Mouse (Mus musculus) liver, embryonic 13.5 days (tissue): ENCODE measurements around the gene Bub1. TPM values are rescaled to one million over a fixed set of nuclear protein-coding genes. Genes with fewer than 3 reads are reported as not detected.

Experiments
- ATAC-seq: fragments of 200-750 bp; cut with Nextera tagmentation; 2 replicates; pipeline ENCODE4 v1.8.0; 2017; ENCODE audit warnings: low read depth, mild to moderate bottlenecking, moderate number of reproducible peaks, moderate library complexity
- DNase-seq: peaks from one replicate; pipeline ENCODE4 v3.0.0; 2022
- H3K27ac ChIP-seq: fragments of 300-500 bp; sonication (generic); 2 replicates; pipeline ENCODE4 v1.5.1; 2015; ENCODE audit warnings: moderate library complexity, mild to moderate bottlenecking, inconsistent platforms
- H3K27me3 ChIP-seq: fragments of 300-500 bp; sonication (generic); 2 replicates; pipeline ENCODE4 v1.6.1; 2015; ENCODE audit warnings: mild to moderate bottlenecking, inconsistent platforms
- H3K36me3 ChIP-seq: fragments of 300-500 bp; sonication (generic); 2 replicates; pipeline ENCODE4 v1.6.1; 2015; ENCODE audit warnings: mild to moderate bottlenecking, inconsistent platforms
- H3K4me1 ChIP-seq: fragments of 300-500 bp; sonication (generic); replicated peaks from 2 replicates; pipeline ENCODE4 v1.6.1; 2015; ENCODE audit warnings: inconsistent platforms
- H3K4me2 ChIP-seq: fragments of 300-500 bp; sonication (generic); 2 replicates; pipeline ENCODE4 v1.6.1; 2015; ENCODE audit warnings: inconsistent platforms, mild to moderate bottlenecking, moderate library complexity
- H3K4me3 ChIP-seq: fragments of 300-500 bp; sonication (generic); replicated peaks from 2 replicates; pipeline ENCODE4 v1.5.1; 2015; ENCODE audit warnings: mild to moderate bottlenecking, inconsistent platforms
- H3K9ac ChIP-seq: fragments of 300-500 bp; sonication (generic); 2 replicates; pipeline ENCODE4 v1.6.1; 2015; ENCODE audit warnings: mild to moderate bottlenecking, inconsistent platforms
- H3K9me3 ChIP-seq: fragments of 300-500 bp; sonication (generic); replicated peaks from 2 replicates; pipeline ENCODE4 v1.6.1; 2016; ENCODE audit warnings: inconsistent platforms
- WGBS: fragments of 180-500 bp; shearing (Covaris S2); methylation state at CpG from one replicate; pipeline ENCODE4 v1.1.7; 2015; ENCODE audit not compliant: insufficient replicate concordance; 5-methylcytosine and 5-hydroxymethylcytosine counted together
- polyA plus RNA-seq: library from polyadenylated mRNA; unstranded; fragments of >200 nt; fragmentation: Nextera tagmentation; extraction: Ambion mirVana; gene quantifications from 2 replicates; pipeline ENCODE4 v1.2.1, GENCODE M21; 2015

The Bub1 gene
- polyA plus RNA-seq, 1 experiment from 2014 or later: 35.4 TPM

- Histone ChIP-seq H3K27ac (no peak within 1 kb of the TSS), H3K36me3 (no peaks in the 10 kb centered on the region), H3K9ac (no peak within 1 kb of the TSS), H3K9me3 (no peaks in the 10 kb centered on the region), H3K4me2 (no peak within 1 kb of the TSS), H3K27me3 (peaks cover 69% of the 10 kb centered on the region), H3K4me3 (no peak within 1 kb of the TSS), H3K4me1 (no peaks in the 10 kb centered on the region)
- no peak for DNase-seq
- no peak for ATAC-seq
- whole genome bisulfite sequencing: 55% methylated on average over 7 of the region's 7 CpGs
Observed at GRCm38 (mm10) chr2:127838576-127838975, 6.9 kb upstream of the Bub1 start, which contains the start of gene Acoxl. Gene Acoxl, plus strand, starts transcription at chr2:127838876.

- Histone ChIP-seq H3K27ac (no peak overlapping the region), H3K4me1 (peaks cover 14% of the 10 kb centered on the region), H3K9me3 (no peaks in the 10 kb centered on the region), H3K36me3 (peaks cover 2% of the 10 kb centered on the region; the same call in 1 of the 2 replicates), H3K4me2 (no peak overlapping the region), H3K9ac (no peak overlapping the region), H3K4me3 (no peak overlapping the region), H3K27me3 (peaks cover 24% of the 10 kb centered on the region)
- peak; percentile 6 for DNase-seq
- 7% methylated on average over 2 of the region's 2 CpGs for WGBS
- no peak for ATAC-seq
Observed at GRCm38 (mm10) chr2:127832833-127833190, 1.1 kb upstream of the Bub1 start.

- DNase-seq (no peak), ATAC-seq (peak; percentile 4; the same call in 1 of the 2 replicates)
- Histone ChIP-seq H3K27me3 (peaks cover 19% of the 10 kb centered on the region), H3K36me3 (peaks cover 4% of the 10 kb centered on the region), H3K4me2 (peak overlapping the region; percentile 82), H3K9ac (peak overlapping the region; percentile 63), H3K4me3 (peak overlapping the region; percentile 84), H3K27ac (no peak overlapping the region), H3K4me1 (peaks cover 14% of the 10 kb centered on the region), H3K9me3 (no peaks in the 10 kb centered on the region)
- 30% methylated on average over 11 of the region's 11 CpGs for WGBS
Observed at GRCm38 (mm10) chr2:127832103-127832832, 603 bp upstream of the Bub1 start.

GRCm38 (mm10) chr2:127791919-127792603, 39.6 kb downstream of the Bub1 start, which contains the start of gene Mtln:
Gene Mtln, minus strand, starts transcription at chr2:127792488.
- WGBS: 2% methylated on average over 37 of the region's 37 CpGs
- H3K27me3 ChIP-seq: no peaks in the 10 kb centered on the region
- peak; percentile 81 for DNase-seq

GRCm38 (mm10) chr2:127789651-127790270, 41.9 kb downstream of the Bub1 start:
- Histone ChIP-seq H3K27ac (peak overlapping the region; percentile 70; the same call in 1 of the 2 replicates), H3K9me3 (no peaks in the 10 kb centered on the region), H3K4me1 (peaks cover 36% of the 10 kb centered on the region), H3K27me3 (no peaks in the 10 kb centered on the region), H3K36me3 (no peaks in the 10 kb centered on the region), H3K9ac (peak overlapping the region; percentile 77), H3K4me2 (peak overlapping the region; percentile 75), H3K4me3 (peak overlapping the region; percentile 78)
- no peak for DNase-seq
- no peak for ATAC-seq
- WGBS: 27% methylated on average over 9 of the region's 9 CpGs

More at GRCm38 (mm10) chr2:127791919-127792603, 39.6 kb downstream of the Bub1 start, which contains the start of gene Mtln:
- Histone ChIP-seq H3K4me2 (peak within 1 kb of the TSS; percentile 75), H3K4me1 (peaks cover 36% of the 10 kb centered on the region), H3K27ac (peak within 1 kb of the TSS; percentile 60), H3K36me3 (no peaks in the 10 kb centered on the region), H3K9me3 (no peaks in the 10 kb centered on the region), H3K9ac (peak within 1 kb of the TSS; percentile 80), H3K4me3 (peak within 1 kb of the TSS; percentile 75)
- peak; percentile 92 for ATAC-seq

GRCm38 (mm10) chr2:127789138-127789537, 42.5 kb downstream of the Bub1 start:
- Histone ChIP-seq H3K4me1 (peaks cover 36% of the 10 kb centered on the region), H3K4me3 (peak overlapping the region; percentile 78), H3K27ac (peak overlapping the region; percentile 70), H3K9ac (peak overlapping the region; percentile 77), H3K4me2 (peak overlapping the region; percentile 75), H3K36me3 (no peaks in the 10 kb centered on the region), H3K9me3 (no peaks in the 10 kb centered on the region), H3K27me3 (no peaks in the 10 kb centered on the region)
- WGBS: 3% methylated on average over 11 of the region's 11 CpGs
- DNase-seq: peak; percentile 13
- ATAC-seq: peak; percentile 51

GRCm38 (mm10) chr2:127788440-127789116, 43.1 kb downstream of the Bub1 start, which contains the start of gene Nphp1:
Gene Nphp1, minus strand, starts transcription at chr2:127788897.
- Histone ChIP-seq H3K4me2 (peak within 1 kb of the TSS; percentile 75), H3K9me3 (no peaks in the 10 kb centered on the region), H3K36me3 (no peaks in the 10 kb centered on the region), H3K4me1 (peaks cover 41% of the 10 kb centered on the region), H3K27me3 (no peaks in the 10 kb centered on the region), H3K4me3 (peak within 1 kb of the TSS; percentile 78), H3K27ac (peak within 1 kb of the TSS; percentile 70), H3K9ac (peak within 1 kb of the TSS; percentile 77)
- under 1% methylated on average over 40 of the region's 40 CpGs for WGBS
- DNase-seq (peak; percentile 78), ATAC-seq (peak; percentile 84)

- H3K9me3 ChIP-seq: no peaks in the 10 kb centered on the region
- H3K36me3 ChIP-seq: no peaks in the 10 kb centered on the region
- WGBS: 81% methylated on average over 5 of the region's 5 CpGs
- DNase-seq: no peak
- no peak overlapping the region for H3K27ac ChIP-seq
- no peak overlapping the region for H3K4me3 ChIP-seq
- no peak overlapping the region for H3K9ac ChIP-seq
- H3K4me1 ChIP-seq: peaks cover 43% of the 10 kb centered on the region
- H3K4me2 ChIP-seq: no peak overlapping the region
- H3K27me3 ChIP-seq: no peaks in the 10 kb centered on the region
- ATAC-seq: no peak
Observed at GRCm38 (mm10) chr2:127787226-127787625, 44.4 kb downstream of the Bub1 start.

- H3K27me3 ChIP-seq: no peaks in the 10 kb centered on the region
- H3K27ac ChIP-seq: no peak overlapping the region
- no peaks in the 10 kb centered on the region for H3K9me3 ChIP-seq
- no peak overlapping the region for H3K4me3 ChIP-seq
- WGBS: 84% methylated on average over 5 of the region's 5 CpGs
- no peak overlapping the region for H3K9ac ChIP-seq
- H3K36me3 ChIP-seq: no peaks in the 10 kb centered on the region
- peaks cover 15% of the 10 kb centered on the region for H3K4me1 ChIP-seq
- H3K4me2 ChIP-seq: no peak overlapping the region
- no peak for DNase-seq
- no peak for ATAC-seq
Observed at GRCm38 (mm10) chr2:127778451-127778850, 53.2 kb downstream of the Bub1 start.

GRCm38 (mm10) chr2:127775013-127775412, 56.7 kb downstream of the Bub1 start:
- H3K27ac ChIP-seq: no peak overlapping the region
- no peak overlapping the region for H3K4me2 ChIP-seq
- H3K9me3 ChIP-seq: no peaks in the 10 kb centered on the region
- DNase-seq (no peak), ATAC-seq (no peak)
- H3K4me3 ChIP-seq: no peak overlapping the region
- peaks cover 12% of the 10 kb centered on the region for H3K4me1 ChIP-seq
- H3K36me3 ChIP-seq: peaks cover 2% of the 10 kb centered on the region; the same call in 1 of the 2 replicates
- WGBS: 81% methylated on average over 3 of the region's 3 CpGs
- H3K9ac ChIP-seq: no peak overlapping the region
- no peaks in the 10 kb centered on the region for H3K27me3 ChIP-seq

- H3K27me3 ChIP-seq: no peaks in the 10 kb centered on the region
- H3K4me3 ChIP-seq: no peak overlapping the region
- H3K27ac ChIP-seq: peak overlapping the region; percentile 87
- ATAC-seq (no peak), DNase-seq (no peak)
- no peaks in the 10 kb centered on the region for H3K9me3 ChIP-seq
- peaks cover 4% of the 10 kb centered on the region; the same call in 1 of the 2 replicates for H3K36me3 ChIP-seq
- peaks cover 12% of the 10 kb centered on the region for H3K4me1 ChIP-seq
- no peak overlapping the region for H3K9ac ChIP-seq
- 32% methylated on average over 1 of the region's 1 CpGs for WGBS
- H3K4me2 ChIP-seq: peak overlapping the region; percentile 60
Observed at GRCm38 (mm10) chr2:127774578-127774941, 57.1 kb downstream of the Bub1 start.
